In the genomic region with DNA sequence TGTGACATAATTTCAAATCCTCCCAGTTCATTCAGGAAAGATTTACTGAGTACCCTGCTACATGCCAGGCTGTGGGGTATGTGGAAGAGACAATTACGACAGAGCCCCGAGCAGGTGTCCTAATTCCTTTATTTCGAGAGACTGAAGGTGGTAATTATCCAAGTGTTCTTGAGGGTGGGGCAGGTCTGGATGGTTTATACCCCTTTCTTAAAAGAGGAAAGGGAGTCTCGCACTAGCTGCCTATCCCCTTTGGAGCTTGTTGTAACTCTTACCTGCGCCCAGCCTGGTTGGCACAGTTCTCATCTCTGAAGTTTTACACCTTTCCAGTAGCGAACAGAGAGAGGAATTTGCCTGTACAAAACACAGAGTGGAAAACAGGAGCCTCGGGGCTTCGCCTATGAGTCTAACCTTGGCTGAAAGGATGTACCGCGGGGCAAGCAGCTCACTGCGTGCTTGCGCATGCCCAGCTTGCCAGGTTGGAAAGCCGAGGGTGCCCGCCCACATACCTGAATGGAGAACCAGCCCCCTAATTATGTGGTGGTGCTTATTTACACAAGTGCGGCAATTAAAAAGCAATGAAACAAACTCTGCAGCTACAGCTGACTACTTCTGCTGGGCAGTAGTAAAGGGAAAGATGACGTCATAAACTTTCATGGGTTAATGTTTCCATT, we compare ENCODE assay signal across 9 mouse cellular contexts.
A peak's percentile ranks its signal among the peaks of the same experiment; 100 is the strongest.
DNase-seq lines count a peak whose midpoint lies in the region; ATAC-seq lines count a peak whose summit lies in the region.
"Had no signal": no experiment of that assay in that cellular context is flagged by ENCODE, and none has a peak within 500 bp of the region (broad histone marks: within the 10 kb centered on the region; RNA-seq: fewer than 3 reads in every experiment).

No protein-coding gene starts in this region.

- H3K4me1 ChIP-seq in liver, embryonic 12.5 days: peaks cover 13% of the 10 kb centered on the region

- intact Hi-C loops in heart, postnatal 14 days (cut with DNase I): no loop called here

- ATAC-seq in liver, embryonic 12.5 days: no peak

- peak; percentile 89 for DNase-seq in heart, adult 11 months
- no peak for DNase-seq in heart, postnatal 14 days
- peak; percentile 33 for DNase-seq in urinary bladder, postnatal 25 days (ENCODE audit: low spot score)
- no peak for DNase-seq in urinary bladder, adult 18-20 months (ENCODE audit: low spot score in 2 of 2)
- DNase-seq in kidney, postnatal 10 days: peak; percentile 72
- no peak for DNase-seq in lung, postnatal 14 days
- DNase-seq in MN1 (ENCODE audit: low spot score): no peak
- DNase-seq: liver, embryonic 13.5 days had no signal

- no peaks in the 10 kb centered on the region for H3K9me3 ChIP-seq in liver, embryonic 12.5 days (replicated peaks)
- H3K9me3 ChIP-seq: liver, embryonic 13.5 days had no signal

- H3K4me2 ChIP-seq in liver, embryonic 12.5 days: no peak overlapping the region
- H3K4me2 ChIP-seq: liver, embryonic 13.5 days had no signal

- peaks cover 11% of the 10 kb centered on the region for H3K27me3 ChIP-seq in liver, embryonic 12.5 days (replicated peaks)

- H3K36me3 ChIP-seq in liver, embryonic 12.5 days: no peaks in the 10 kb centered on the region
- H3K36me3 ChIP-seq: liver, embryonic 13.5 days had no signal

- H3K4me3 ChIP-seq in liver, embryonic 12.5 days: no peak overlapping the region
- H3K4me3 ChIP-seq: liver, embryonic 13.5 days had no signal

- 75% methylated on average over 16 of the region's 16 CpGs for WGBS in liver, embryonic 12.5 days (ENCODE audit: insufficient replicate concordance)

- no peak overlapping the region for H3K9ac ChIP-seq in liver, embryonic 12.5 days
- H3K9ac ChIP-seq: liver, embryonic 13.5 days had no signal

- no peak overlapping the region for H3K27ac ChIP-seq in liver, embryonic 12.5 days
- H3K27ac ChIP-seq: liver, embryonic 13.5 days had no signal

Comparison
In these comparisons a context has a peak if more than half of its experiments do, and no peak if none do; other contexts are left out.
1. DNase-seq: peak in heart, adult 11 months (single experiment), urinary bladder, postnatal 25 days (single experiment) and kidney, postnatal 10 days (single experiment); none in heart, postnatal 14 days (0 of 2), urinary bladder, adult 18-20 months (0 of 2), lung, postnatal 14 days (single experiment) and MN1 (single experiment).